11 mouse cellular contexts compared by ENCODE assay signal in the genomic region with DNA sequence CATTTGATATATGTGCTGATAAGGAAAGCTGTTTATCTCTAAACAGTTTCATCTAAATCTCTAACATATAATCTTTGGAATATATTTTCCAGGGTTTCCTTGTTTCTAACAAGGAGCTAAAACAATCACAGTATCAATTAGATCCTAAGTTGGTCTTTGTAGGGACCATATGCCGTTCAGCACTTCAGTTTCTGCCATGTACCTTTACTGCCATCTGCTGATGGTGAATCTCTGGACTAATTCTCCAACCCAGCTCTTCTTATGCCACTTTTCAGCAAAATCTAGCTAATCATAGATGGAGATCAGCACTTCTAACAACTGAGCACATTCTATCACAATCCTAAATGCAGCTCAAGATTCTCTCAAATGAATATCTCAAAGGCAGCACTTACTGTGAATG.
A peak's percentile ranks its signal among the peaks of the same experiment; 100 is the strongest.
DNase-seq lines count a peak whose midpoint lies in the region; ATAC-seq and TF ChIP-seq lines count a peak whose summit lies in the region.
"Had no signal": no experiment of that assay in that cellular context is flagged by ENCODE, and none has a peak within 500 bp of the region (broad histone marks: within the 10 kb centered on the region; RNA-seq: fewer than 3 reads in every experiment).

No protein-coding gene starts in this region.

- DNase-seq in forebrain, embryonic 11.5 days (ENCODE audit: low spot score): no peak
- no peak for DNase-seq in CH12.LX (ENCODE audit: extremely low read depth)
- peak; percentile 25 for DNase-seq in mesoderm, embryonic 11.5 days (ENCODE audit: low read depth, low spot score)
- no peak for DNase-seq in urinary bladder, postnatal 4 days (ENCODE audit: low spot score in 2 of 2)
- no peak for DNase-seq in spleen, adult 12 weeks (ENCODE audit: low spot score)
- no peak for DNase-seq in B cell, adult 2 months

- H3K27me3 ChIP-seq in forebrain, embryonic 13.5 days: no peaks in the 10 kb centered on the region
- H3K27me3 ChIP-seq in forebrain, embryonic 11.5 days (ENCODE audit: control insufficient read depth, insufficient read depth, low read length): no peaks in the 10 kb centered on the region
- no peaks in the 10 kb centered on the region for H3K27me3 ChIP-seq in CH12.LX (replicated peaks)
- no peaks in the 10 kb centered on the region for H3K27me3 ChIP-seq in hindbrain, embryonic 16.5 days (replicated peaks; ENCODE audit: control insufficient read depth, insufficient read depth, low read length)
- H3K27me3 ChIP-seq: embryonic facial prominence, embryonic 12.5 days had no signal

- TF ChIP-seq RAD21 in CH12.LX (IDR thresholded peaks at IDR 0.05; ENCODE audit: low read depth, low read length): peak; percentile 28

- H3K4me2 ChIP-seq in forebrain, embryonic 13.5 days: no peak overlapping the region
- no peak overlapping the region for H3K4me2 ChIP-seq in forebrain, embryonic 11.5 days (ENCODE audit: low read depth, low read length, severe bottlenecking)
- no peak overlapping the region for H3K4me2 ChIP-seq in CH12.LX (ENCODE audit: insufficient read depth, low read depth, poor library complexity, severe bottlenecking)
- no peak overlapping the region for H3K4me2 ChIP-seq in hindbrain, embryonic 16.5 days (ENCODE audit: low read length)
- H3K4me2 ChIP-seq: embryonic facial prominence, embryonic 12.5 days had no signal

- no peaks in the 10 kb centered on the region for H3K36me3 ChIP-seq in forebrain, embryonic 13.5 days (ENCODE audit: poor library complexity, severe bottlenecking)
- no peaks in the 10 kb centered on the region for H3K36me3 ChIP-seq in forebrain, embryonic 11.5 days (ENCODE audit: control insufficient read depth, insufficient read depth, low read length)
- H3K36me3 ChIP-seq in CH12.LX (replicated peaks in 1 of 2; ENCODE audit: control insufficient read depth in 1 of 2, insufficient read depth in 1 of 2, low read length in 1 of 2): no peaks in the 10 kb centered on the region
- no peaks in the 10 kb centered on the region for H3K36me3 ChIP-seq in hindbrain, embryonic 16.5 days (ENCODE audit: control insufficient read depth, insufficient read depth, low read length)
- H3K36me3 ChIP-seq: embryonic facial prominence, embryonic 12.5 days had no signal

- H3K4me3 ChIP-seq in forebrain, embryonic 13.5 days: no peak overlapping the region
- H3K4me3 ChIP-seq in forebrain, embryonic 11.5 days (ENCODE audit: low read depth, low read length): no peak overlapping the region
- H3K4me3 ChIP-seq in CH12.LX (replicated peaks in 1 of 3; ENCODE audit: low read depth in 2 of 3, low read length in 2 of 3, poor library complexity in 1 of 3): no peak overlapping the region
- no peak overlapping the region for H3K4me3 ChIP-seq in hindbrain, embryonic 16.5 days (ENCODE audit: low read length)
- H3K4me3 ChIP-seq: embryonic facial prominence, embryonic 12.5 days had no signal

- dilution Hi-C loops in CH12.LX (cut with MboI; ENCODE audit: extremely low pct_ligation_motif_present, extremely low pct_unique_long_range_greater_than_20kb, low sequenced_read_pairs): no loop called here

- 31% methylated on average over 1 of the region's 1 CpGs for WGBS in forebrain, embryonic 13.5 days
- WGBS in forebrain, embryonic 11.5 days: 21% methylated on average over 1 of the region's 1 CpGs
- 22% methylated on average over 1 of the region's 1 CpGs for WGBS in hindbrain, embryonic 16.5 days

- TF ChIP-seq POLR2A in CH12.LX (IDR thresholded peaks at IDR 0.05; ENCODE audit: low read depth, low read length): no peak

- in situ Hi-C loops in CH12.LX (cut with MboI; ENCODE audit: low pct_ligation_motif_present, low pct_unique_long_range_greater_than_20kb, low sequenced_read_pairs): no loop called here

- H3K79me2 ChIP-seq in CH12.LX (replicated peaks; ENCODE audit: control insufficient read depth, extremely low read depth, insufficient read depth, poor library complexity, severe bottlenecking): no peaks in the 10 kb centered on the region

- ATAC-seq in forebrain, embryonic 13.5 days: peak; percentile 62
- ATAC-seq in forebrain, embryonic 11.5 days (replicated peaks; ENCODE audit: low FRiP score): no peak
- ATAC-seq in hindbrain, embryonic 16.5 days: peak; percentile 83
- ATAC-seq: activated CD4-positive, CD25-positive, alpha-beta regulatory T cell, adult 4 months had no signal

- no peak for TF ChIP-seq EP300 in CH12.LX (IDR thresholded peaks at IDR 0.05; ENCODE audit: low read length)

- no peak; a peak in 1 of 4 replicates for TF ChIP-seq CTCF in CH12.LX (conservative IDR thresholded peaks at IDR 0.05 in 1 of 2, IDR thresholded peaks at IDR 0.05 in 1 of 2; ENCODE audit: low read depth in 2 of 2, low read length in 2 of 2)

- H3K9ac ChIP-seq in forebrain, embryonic 13.5 days: no peak overlapping the region
- H3K9ac ChIP-seq in forebrain, embryonic 11.5 days (ENCODE audit: low read length): no peak overlapping the region
- H3K9ac ChIP-seq in CH12.LX (ENCODE audit: insufficient read depth, low read depth): no peak overlapping the region
- no peak overlapping the region for H3K9ac ChIP-seq in hindbrain, embryonic 16.5 days (ENCODE audit: low read depth, low read length)
- H3K9ac ChIP-seq: embryonic facial prominence, embryonic 12.5 days had no signal

- no peaks in the 10 kb centered on the region for H3K9me3 ChIP-seq in forebrain, embryonic 13.5 days (replicated peaks)
- no peaks in the 10 kb centered on the region for H3K9me3 ChIP-seq in forebrain, embryonic 11.5 days (ENCODE audit: control insufficient read depth, low read length)
- no peaks in the 10 kb centered on the region for H3K9me3 ChIP-seq in CH12.LX (replicated peaks; ENCODE audit: low read length)
- no peaks in the 10 kb centered on the region for H3K9me3 ChIP-seq in hindbrain, embryonic 16.5 days (ENCODE audit: control insufficient read depth, low read length)
- H3K9me3 ChIP-seq: embryonic facial prominence, embryonic 12.5 days had no signal

- H3K4me1 ChIP-seq in forebrain, embryonic 13.5 days: no peaks in the 10 kb centered on the region
- no peaks in the 10 kb centered on the region for H3K4me1 ChIP-seq in forebrain, embryonic 11.5 days (replicated peaks; ENCODE audit: control insufficient read depth, insufficient read depth, low read length)
- H3K4me1 ChIP-seq in CH12.LX (ENCODE audit: control insufficient read depth in 1 of 2, insufficient read depth in 2 of 2): no peaks in the 10 kb centered on the region
- no peaks in the 10 kb centered on the region for H3K4me1 ChIP-seq in hindbrain, embryonic 16.5 days (ENCODE audit: control insufficient read depth, insufficient read depth, low read depth, low read length)
- H3K4me1 ChIP-seq: embryonic facial prominence, embryonic 12.5 days had no signal

- no peak overlapping the region for H3K27ac ChIP-seq in forebrain, embryonic 13.5 days
- H3K27ac ChIP-seq in forebrain, embryonic 11.5 days (ENCODE audit: low read depth, low read length): no peak overlapping the region
- H3K27ac ChIP-seq in CH12.LX (ENCODE audit: insufficient read depth, low read depth): no peak overlapping the region
- no peak overlapping the region for H3K27ac ChIP-seq in hindbrain, embryonic 16.5 days (ENCODE audit: low read depth, low read length)
- H3K27ac ChIP-seq: embryonic facial prominence, embryonic 12.5 days; macrophage had no signal

TF ChIP-seq in CH12.LX, 34 proteins besides CTCF, POLR2A, EP300 and RAD21:
- TF ChIP-seq TCF12 (IDR thresholded peaks at IDR 0.05; ENCODE audit: low read depth, low read length) (no peak), MEF2A (IDR thresholded peaks at IDR 0.05; ENCODE audit: borderline replicate concordance, low read depth, low read length) (no peak), ELF1 (IDR thresholded peaks at IDR 0.05; ENCODE audit: low read depth, low read length) (no peak), PAX5 (IDR thresholded peaks at IDR 0.05; ENCODE audit: low read length) (no peak), MAZ (IDR thresholded peaks at IDR 0.05; ENCODE audit: low read depth, low read length) (no peak), NRF1 (IDR thresholded peaks at IDR 0.05; ENCODE audit: low read depth, low read length) (no peak), UBTF (IDR thresholded peaks at IDR 0.05; ENCODE audit: low read depth, low read length) (no peak), TBP (conservative IDR thresholded peaks at IDR 0.05; ENCODE audit: low read depth, low read length) (no peak), HCFC1 (IDR thresholded peaks at IDR 0.05; ENCODE audit: low read depth, low read length) (no peak), ZC3H11A (IDR thresholded peaks at IDR 0.05; ENCODE audit: low read depth, low read length) (no peak), GABPA (IDR thresholded peaks at IDR 0.05; ENCODE audit: insufficient replicate concordance, low read depth, low read length) (no peak), CHD1 (IDR thresholded peaks at IDR 0.05; ENCODE audit: low read depth, low read length) (no peak), E2F4 (IDR thresholded peaks at IDR 0.05; ENCODE audit: insufficient replicate concordance, low read depth, low read length) (no peak), SIN3A (IDR thresholded peaks at IDR 0.05; ENCODE audit: low read length) (no peak), POLR2AphosphoS2 (IDR thresholded peaks at IDR 0.05; ENCODE audit: low read depth, low read length) (no peak), IRF4 (IDR thresholded peaks at IDR 0.05; ENCODE audit: low read depth, low read length) (no peak), ETS1 (conservative IDR thresholded peaks at IDR 0.05; ENCODE audit: low read depth, low read length) (no peak)
